Mouse (Mus musculus): ENCODE data around the gene Gtpbp1. TPM values are rescaled to one million over a fixed set of nuclear protein-coding genes. Genes with fewer than 3 reads are reported as not detected.

Gene Gtpbp1
- polyA plus RNA-seq, 1 experiment: 52.7 TPM

DNA sequence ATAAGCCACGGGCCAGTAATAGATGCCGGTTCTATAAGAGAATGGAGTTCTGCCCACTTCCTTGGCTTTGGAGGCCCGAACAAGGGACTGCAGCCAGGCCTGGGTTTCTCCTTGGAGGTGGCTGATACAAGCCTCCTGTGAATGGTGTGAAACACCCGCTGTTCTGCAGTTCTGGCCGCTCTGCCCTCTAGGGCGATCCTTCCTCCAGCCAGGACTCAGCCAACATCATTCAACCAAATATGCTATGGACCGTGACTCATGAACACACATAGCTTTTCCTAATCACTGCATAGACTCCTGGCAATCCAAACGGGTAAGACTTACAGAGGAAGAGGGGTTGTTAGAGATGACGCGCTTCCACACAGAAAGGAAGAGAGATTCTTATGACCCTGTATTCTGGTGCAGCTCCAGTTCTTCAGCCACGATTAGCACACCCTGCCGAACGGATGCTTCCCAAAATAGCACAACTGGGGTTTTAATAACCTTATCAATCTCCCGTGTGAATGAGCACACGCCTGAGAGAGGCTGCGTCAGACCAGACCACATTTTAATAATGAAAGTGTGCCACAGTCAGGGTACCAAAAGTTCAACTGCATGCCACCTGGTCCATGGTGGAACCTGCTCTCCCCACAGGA, 76.8 kb downstream of the Gtpbp1 start:
- Histone ChIP-seq H3ac (ENCODE audit: control insufficient read depth, insufficient read length) (no peak overlapping the region), H3K36me3 (ENCODE audit: control insufficient read depth, insufficient read depth) (peaks cover 3% of the 10 kb centered on the region), H3K27me3 (ENCODE audit: control insufficient read depth, insufficient read depth, insufficient read length) (no peaks in the 10 kb centered on the region), H3K79me2 (ENCODE audit: control insufficient read depth, insufficient read depth) (peaks cover 21% of the 10 kb centered on the region), H3K4me3 (no peak overlapping the region), H3K4me2 (ENCODE audit: low read depth) (peak overlapping the region; percentile 1)
- TF ChIP-seq USF1 (IDR thresholded peaks at IDR 0.05; ENCODE audit: low read depth): no peak
- no peak for TF ChIP-seq E2F4 (IDR thresholded peaks at IDR 0.05; ENCODE audit: insufficient read depth)
- TF ChIP-seq TCF12 (IDR thresholded peaks at IDR 0.05; ENCODE audit: insufficient read depth, poor library complexity, severe bottlenecking): no peak
- TF ChIP-seq POLR2AphosphoS2 (IDR thresholded peaks at IDR 0.05; ENCODE audit: insufficient read length, low read depth): no peak
- no peak for TF ChIP-seq SRF (IDR thresholded peaks at IDR 0.05; ENCODE audit: control insufficient read depth, insufficient read length, low read depth)
- no peak for TF ChIP-seq CEBPB (IDR thresholded peaks at IDR 0.05; ENCODE audit: insufficient read depth, poor library complexity, severe bottlenecking)
- no peak for TF ChIP-seq MAX (IDR thresholded peaks at IDR 0.05; ENCODE audit: low read depth)
- no peak for TF ChIP-seq POLR2A (IDR thresholded peaks at IDR 0.05; ENCODE audit: insufficient read length, low read depth)
- TF ChIP-seq MYOD1 (IDR thresholded peaks at IDR 0.05; ENCODE audit: control insufficient read depth in 1 of 3, insufficient read length in 2 of 3, low read depth in 2 of 3): no peak
- TF ChIP-seq REST (IDR thresholded peaks at IDR 0.05; ENCODE audit: insufficient read depth, insufficient read length): no peak
- TF ChIP-seq MYOG (IDR thresholded peaks at IDR 0.05; ENCODE audit: control insufficient read depth in 1 of 3, insufficient read depth in 1 of 3, insufficient read length in 2 of 3, low read depth in 2 of 3): no peak

DNA sequence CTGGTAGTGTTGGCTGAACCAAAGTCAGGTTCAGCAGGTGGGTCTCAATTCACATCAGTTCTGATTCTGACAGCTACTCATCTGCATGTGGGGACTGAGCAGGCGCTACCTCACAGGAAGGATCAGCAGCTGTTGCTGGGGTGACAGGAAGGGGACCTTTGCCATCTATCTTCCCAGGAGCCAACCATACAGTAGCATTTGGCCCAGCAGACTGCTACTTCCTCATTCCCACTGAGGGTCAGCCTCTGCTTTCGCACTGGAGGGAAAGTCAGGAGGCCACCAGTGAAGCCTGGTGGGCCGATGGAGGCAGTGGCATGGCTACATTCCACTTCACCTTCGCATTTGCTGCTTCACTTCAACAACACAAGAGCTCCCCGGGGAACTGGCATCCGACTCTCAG, 77.7 kb downstream of the Gtpbp1 start:
- Histone ChIP-seq H3K79me2 (ENCODE audit: control insufficient read depth, insufficient read depth) (peaks cover 21% of the 10 kb centered on the region), H3K27me3 (ENCODE audit: control insufficient read depth, insufficient read depth, insufficient read length) (no peaks in the 10 kb centered on the region), H3K4me3 (no peak overlapping the region), H3K36me3 (ENCODE audit: control insufficient read depth, insufficient read depth) (no peaks in the 10 kb centered on the region), H3K4me2 (ENCODE audit: low read depth) (no peak overlapping the region), H3ac (ENCODE audit: control insufficient read depth, insufficient read length) (no peak overlapping the region)
- TF ChIP-seq REST (IDR thresholded peaks at IDR 0.05; ENCODE audit: insufficient read depth, insufficient read length) (no peak), MAX (IDR thresholded peaks at IDR 0.05; ENCODE audit: low read depth) (no peak), MYOD1 (IDR thresholded peaks at IDR 0.05; ENCODE audit: control insufficient read depth in 1 of 3, insufficient read length in 2 of 3, low read depth in 2 of 3) (no peak), MYOG (IDR thresholded peaks at IDR 0.05; ENCODE audit: control insufficient read depth in 1 of 3, insufficient read depth in 1 of 3, insufficient read length in 2 of 3, low read depth in 2 of 3) (peak in 1 of 3 experiments; percentile 20)

DNA sequence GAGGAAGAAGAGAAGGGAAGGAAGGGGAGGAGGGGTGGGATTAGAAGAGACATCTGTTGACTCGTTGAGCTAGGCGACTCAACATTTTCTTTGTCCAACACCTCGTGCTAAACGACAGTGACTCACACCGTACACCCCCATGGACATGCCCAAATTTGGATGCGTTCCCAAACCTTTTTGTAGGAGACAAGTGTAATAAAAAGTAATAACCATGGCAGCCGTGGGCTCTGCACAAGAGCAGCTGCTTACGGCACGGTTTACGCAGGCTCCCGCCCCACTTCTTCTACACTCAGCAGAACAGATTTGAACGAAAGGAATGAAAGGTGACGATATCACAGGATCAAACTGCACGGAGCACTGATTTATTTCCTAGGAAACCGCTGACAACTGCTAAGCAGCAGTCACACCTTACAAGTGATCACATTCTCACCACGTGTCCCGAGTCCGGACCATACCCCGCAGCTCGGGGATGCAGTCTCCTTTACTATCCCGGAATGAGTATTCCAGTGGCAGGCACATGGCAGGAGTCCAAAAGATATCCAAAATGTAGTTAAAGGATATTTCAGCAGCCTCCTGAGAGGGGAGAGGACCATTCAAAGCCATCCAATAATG, 80.1 kb downstream of the Gtpbp1 start:
- Histone ChIP-seq H3K4me3 (no peak overlapping the region), H3K27me3 (ENCODE audit: control insufficient read depth, insufficient read depth, insufficient read length) (no peaks in the 10 kb centered on the region), H3K4me2 (ENCODE audit: low read depth) (peak overlapping the region; percentile 59), H3K79me2 (ENCODE audit: control insufficient read depth, insufficient read depth) (peaks cover 27% of the 10 kb centered on the region), H3K36me3 (ENCODE audit: control insufficient read depth, insufficient read depth) (no peaks in the 10 kb centered on the region), H3ac (ENCODE audit: control insufficient read depth, insufficient read length) (no peak overlapping the region)
- TF ChIP-seq POLR2AphosphoS2 (IDR thresholded peaks at IDR 0.05; ENCODE audit: insufficient read length, low read depth) (no peak), SRF (IDR thresholded peaks at IDR 0.05; ENCODE audit: control insufficient read depth, insufficient read length, low read depth) (peak; percentile 89), POLR2A (IDR thresholded peaks at IDR 0.05; ENCODE audit: insufficient read length, low read depth) (no peak), CEBPB (IDR thresholded peaks at IDR 0.05; ENCODE audit: insufficient read depth, poor library complexity, severe bottlenecking) (0 out of 2 replicates have a peak, but pooled peaks have one; percentile 4), USF1 (IDR thresholded peaks at IDR 0.05; ENCODE audit: low read depth) (no peak), MAX (IDR thresholded peaks at IDR 0.05; ENCODE audit: low read depth) (no peak)

Other genes with a start within 250 kb of the Gtpbp1 start
- gene Csnk1e, start 235.3 kb upstream of the Gtpbp1 start, polyA plus RNA-seq (2012; fragmentation: generic; extraction: Trizol): 116 TPM
- 0.06 TPM for gene Kcnj4, start 185.6 kb upstream of the Gtpbp1 start, polyA plus RNA-seq (2012; fragmentation: generic; extraction: Trizol)
- gene Kdelr3, start 174.4 kb upstream of the Gtpbp1 start, polyA plus RNA-seq (2012; fragmentation: generic; extraction: Trizol): 74.7 TPM
- 96.2 TPM for gene Ddx17, start 144.1 kb upstream of the Gtpbp1 start, polyA plus RNA-seq (2012; fragmentation: generic; extraction: Trizol)
- gene Dmc1, start 85.7 kb upstream of the Gtpbp1 start, polyA plus RNA-seq (2012; fragmentation: generic; extraction: Trizol): not detected
- 0.74 TPM for gene Fam227a, start 31.9 kb upstream of the Gtpbp1 start, polyA plus RNA-seq (2012; fragmentation: generic; extraction: Trizol)
- 41.6 TPM for gene Cby1, start 31.6 kb upstream of the Gtpbp1 start, polyA plus RNA-seq (2012; fragmentation: generic; extraction: Trizol)
- gene Tomm22, start 20.0 kb upstream of the Gtpbp1 start, polyA plus RNA-seq (2012; fragmentation: generic; extraction: Trizol): 110 TPM
- 40.6 TPM for gene Josd1, start 2.9 kb upstream of the Gtpbp1 start, polyA plus RNA-seq (2012; fragmentation: generic; extraction: Trizol)
- gene Sun2, start 51.7 kb downstream of the Gtpbp1 start, polyA plus RNA-seq (2012; fragmentation: generic; extraction: Trizol): 78.0 TPM
- 66.8 TPM for gene Dnal4, start 87.0 kb downstream of the Gtpbp1 start, polyA plus RNA-seq (2012; fragmentation: generic; extraction: Trizol)
- gene Nptxr, start 113.9 kb downstream of the Gtpbp1 start, polyA plus RNA-seq (2012; fragmentation: generic; extraction: Trizol): 14.3 TPM
- gene Npcd, start 143.4 kb downstream of the Gtpbp1 start, polyA plus RNA-seq (2012; fragmentation: generic; extraction: Trizol): 3.2 TPM
- gene Cbx6, start 143.8 kb downstream of the Gtpbp1 start, polyA plus RNA-seq (2012; fragmentation: generic; extraction: Trizol): 26.1 TPM
- gene Apobec3, start 200.8 kb downstream of the Gtpbp1 start, polyA plus RNA-seq (2012; fragmentation: generic; extraction: Trizol): 10.0 TPM